Mouse (Mus musculus) cerebellum, adult 11 months (tissue): ENCODE data around the gene Wdpcp.
A peak's percentile ranks its signal among the peaks of the same experiment; 100 is the strongest.

ENCODE experiments used
- DNase-seq: peaks from one replicate; pipeline ENCODE4 v3.0.0; 2022

The Wdpcp gene

GRCm38 (mm10) chr11:21788831-21789230, 216.8 kb downstream of the Wdpcp start:
- DNase-seq = no peak

GRCm38 (mm10) chr11:21824941-21825340, 252.9 kb downstream of the Wdpcp start:
- DNase-seq = no peak

- DNase-seq = no peak
Observed at GRCm38 (mm10) chr11:21826521-21826920, 254.5 kb downstream of the Wdpcp start.

- DNase-seq = no peak
Observed at GRCm38 (mm10) chr11:21847040-21847439, 275.0 kb downstream of the Wdpcp start.

GRCm38 (mm10) chr11:21864000-21864399, 292.0 kb downstream of the Wdpcp start:
- DNase-seq = no peak

GRCm38 (mm10) chr11:21864516-21864915, 292.5 kb downstream of the Wdpcp start:
- no peak for DNase-seq

- no peak for DNase-seq
Observed at GRCm38 (mm10) chr11:21868675-21869074, 296.6 kb downstream of the Wdpcp start.

GRCm38 (mm10) chr11:21870863-21871262, 298.8 kb downstream of the Wdpcp start:
- no peak for DNase-seq

GRCm38 (mm10) chr11:21871728-21872127, 299.7 kb downstream of the Wdpcp start:
- no peak for DNase-seq

GRCm38 (mm10) chr11:21875077-21875476, 303.0 kb downstream of the Wdpcp start:
- no peak for DNase-seq

GRCm38 (mm10) chr11:21894696-21895095, 322.7 kb downstream of the Wdpcp start:
- DNase-seq = peak; percentile 0

GRCm38 (mm10) chr11:21922531-21922930, 350.5 kb downstream of the Wdpcp start:
- no peak for DNase-seq
